Mouse (Mus musculus): ENCODE data around the gene Mrps25. TPM values are rescaled to one million over a fixed set of nuclear protein-coding genes. Genes with fewer than 3 reads are reported as not detected.

Mrps25 gene
- polyA plus RNA-seq, 1 experiment from 2014 or later, result 86.2 TPM

Other genes with a start within 250 kb of the Mrps25 start
- gene Fgd5, start 205.2 kb downstream of the Mrps25 start, polyA plus RNA-seq (2014; fragmentation: Nextera tagmentation; extraction: Ambion mirVana), result 6.3 and 6.6 TPM in 2 replicates
- gene Nr2c2, start 92.6 kb downstream of the Mrps25 start, polyA plus RNA-seq (2014; fragmentation: Nextera tagmentation; extraction: Ambion mirVana), result 30.3 and 38.5 TPM in 2 replicates
- 20.0 and 22.2 TPM in 2 replicates for gene Rbsn, start 30.9 kb upstream of the Mrps25 start, polyA plus RNA-seq (2014; fragmentation: Nextera tagmentation; extraction: Ambion mirVana)
- gene Trh, start 60.6 kb upstream of the Mrps25 start, polyA plus RNA-seq (2014; fragmentation: Nextera tagmentation; extraction: Ambion mirVana), result 1.0 and 1.2 TPM in 2 replicates